ENCODE assay signal across 23 mouse cellular contexts in genomic region chr9:99137301-99137700, GRCm38 (mm10). TPM values are rescaled to one million over a fixed set of nuclear protein-coding genes. Genes with fewer than 3 reads are reported as not detected.
DNase-seq lines count a peak whose midpoint lies in the region; ATAC-seq and TF ChIP-seq lines count a peak whose summit lies in the region.
"Had no signal": no experiment of that assay in that cellular context is flagged by ENCODE, and none has a peak within 500 bp of the region (broad histone marks: within the 10 kb centered on the region; RNA-seq: fewer than 3 reads in every experiment).

No protein-coding gene starts in this region.

- H3K27me3 ChIP-seq in ES-Bruce4 (ENCODE audit: control insufficient read depth, insufficient read depth, low read length, poor library complexity, severe bottlenecking) = no peaks in the 10 kb centered on the region
- no peaks in the 10 kb centered on the region for H3K27me3 ChIP-seq in liver, embryonic 15.5 days
- H3K27me3 ChIP-seq: hindbrain, embryonic 15.5 days had no signal

- no peak overlapping the region for H3K9ac ChIP-seq in ES-Bruce4 (ENCODE audit: low read depth, poor library complexity, severe bottlenecking)
- H3K9ac ChIP-seq in liver, embryonic 15.5 days = no peak overlapping the region
- H3K9ac ChIP-seq: hindbrain, embryonic 15.5 days; limb, embryonic 15.5 days had no signal

- peak; percentile 45 for DNase-seq in kidney, adult 18-20 months
- no peak for DNase-seq in kidney, postnatal 4 days
- DNase-seq in kidney, postnatal 25 days = peak; percentile 51 to 64
- DNase-seq in left cerebral cortex, adult 8-10 months (ENCODE audit: low spot score in 2 of 2) = no peak
- no peak for DNase-seq in gastrocnemius, postnatal 25 days
- DNase-seq: adrenal gland, postnatal 25 days; cerebellum, adult 9-10 months; gastrocnemius, postnatal 10 days; heart, adult 11 months; left cerebral cortex, postnatal 4 days; lung, postnatal 4 days; retina, postnatal 1 day; right cerebral cortex, postnatal 25 days; thymus, postnatal 14 days had no signal

- no peak overlapping the region for H3K4me3 ChIP-seq in ES-Bruce4 (ENCODE audit: low read depth, low read length)
- no peak overlapping the region for H3K4me3 ChIP-seq in liver, embryonic 15.5 days (replicated peaks)
- H3K4me3 ChIP-seq: hindbrain, embryonic 15.5 days; left cerebral cortex, adult 2 months; limb, embryonic 15.5 days; midbrain, embryonic 10.5 days had no signal

- peaks cover 4% of the 10 kb centered on the region for H3K4me1 ChIP-seq in ES-Bruce4 (ENCODE audit: control insufficient read depth, insufficient read depth, low read length)
- H3K4me1 ChIP-seq in liver, embryonic 15.5 days (replicated peaks) = peaks cover 43% of the 10 kb centered on the region

- TF ChIP-seq EP300 in ES-Bruce4 (IDR thresholded peaks at IDR 0.05; ENCODE audit: insufficient read depth, low read depth, low read length) = no peak

- 67% methylated on average over 5 of the region's 5 CpGs for WGBS in liver, embryonic 15.5 days (ENCODE audit: insufficient replicate concordance)

- peak overlapping the region; percentile 77 for H3K4me2 ChIP-seq in liver, embryonic 15.5 days
- H3K4me2 ChIP-seq: heart, embryonic 11.5 days; limb, embryonic 15.5 days had no signal

- H3K36me3 ChIP-seq in ES-Bruce4 (ENCODE audit: control insufficient read depth, insufficient read depth, low read length, poor library complexity, severe bottlenecking) = peaks cover 2% of the 10 kb centered on the region; the same call in 1 of the 2 replicates
- no peaks in the 10 kb centered on the region for H3K36me3 ChIP-seq in liver, embryonic 15.5 days (replicated peaks)
- H3K36me3 ChIP-seq: hindbrain, embryonic 15.5 days; limb, embryonic 15.5 days; midbrain, embryonic 10.5 days had no signal

- TF ChIP-seq POLR2A in ES-Bruce4 (IDR thresholded peaks at IDR 0.05; ENCODE audit: insufficient read depth, low read length) = no peak

- ATAC-seq in liver, embryonic 15.5 days (ENCODE audit: insufficient read depth) = no peak
- ATAC-seq: CD4-positive, CD25-positive, alpha-beta regulatory T cell, adult 4 months; forebrain, embryonic 14.5 days had no signal

- TF ChIP-seq CTCF in ES-Bruce4 (IDR thresholded peaks at IDR 0.05; ENCODE audit: low read depth, low read length) = no peak

- peak overlapping the region; percentile 5; the same call in 1 of the 2 replicates for H3K27ac ChIP-seq in ES-Bruce4 (ENCODE audit: insufficient read depth, low read length)
- no peak overlapping the region; the same call in 1 of the 2 replicates for H3K27ac ChIP-seq in liver, embryonic 15.5 days (replicated peaks)
- H3K27ac ChIP-seq: hindbrain, embryonic 15.5 days; left cerebral cortex, adult 2 months; limb, embryonic 15.5 days; midbrain, embryonic 10.5 days had no signal

- no peaks in the 10 kb centered on the region for H3K9me3 ChIP-seq in ES-Bruce4 (replicated peaks; ENCODE audit: control insufficient read depth, insufficient read depth, low read length, poor library complexity, severe bottlenecking)
- H3K9me3 ChIP-seq in liver, embryonic 15.5 days (replicated peaks) = no peaks in the 10 kb centered on the region
- H3K9me3 ChIP-seq: hindbrain, embryonic 15.5 days; limb, embryonic 15.5 days; midbrain, embryonic 10.5 days had no signal

RNA-seq across cellular contexts. Expression of gene Pik3cb, which starts 3.1 kb away (rescaled TPM):
- 53.8 and 55.5 TPM in 2 replicates for polyA plus RNA-seq in ES-Bruce4 (2011; ENCODE audit: insufficient read depth, insufficient read length, low read depth, missing spikeins)
- polyA plus RNA-seq in liver, embryonic 15.5 days (2015; fragmentation: Nextera tagmentation; extraction: Ambion mirVana) = 2.1 and 2.9 TPM in 2 replicates
- 10 to 100 TPM; 21.1 to 25.4 (median 24.5) TPM for total RNA-seq in left cerebral cortex, adult 8-10 months (2022)
- total RNA-seq in gastrocnemius, postnatal 25 days (2021) = 1 to 10 TPM; 3.8 to 5.0 TPM

Comparison
In these comparisons a context has a peak if more than half of its experiments do, and no peak if none do; other contexts are left out.
1. DNase-seq: peak in kidney, adult 18-20 months (single experiment) and kidney, postnatal 25 days (2 of 2); none in kidney, postnatal 4 days (0 of 2), left cerebral cortex, adult 8-10 months (0 of 2) and gastrocnemius, postnatal 25 days (single experiment).